Mouse (Mus musculus) spleen, adult 12 weeks (tissue): Measurements from ENCODE around the gene Cherp.

Source experiments
- DNase-seq: peaks from one replicate; pipeline ENCODE4 v3.0.0; 2022; ENCODE audit warnings: low spot score

Gene Cherp

DNA sequence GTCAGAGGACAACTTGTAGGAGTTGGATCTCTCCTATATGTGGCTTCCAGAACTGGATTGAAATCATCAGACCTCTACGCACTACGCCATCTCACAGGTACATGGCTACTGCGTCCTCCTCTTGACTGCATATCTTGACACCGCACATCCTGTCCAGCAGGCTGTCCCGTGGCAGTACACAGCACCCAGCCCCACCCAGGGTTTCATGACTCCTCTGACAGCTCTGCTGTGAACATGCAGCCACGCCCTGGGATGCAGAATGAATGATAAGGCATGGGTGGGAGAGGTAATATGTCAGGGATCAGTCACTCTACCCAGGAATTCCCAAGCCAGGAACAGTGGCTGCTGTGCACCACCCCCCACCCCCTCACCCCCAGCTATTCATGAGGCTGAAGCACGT, 61.2 kb downstream of the Cherp start:
- peak; percentile 68 for DNase-seq
